Mouse (Mus musculus) gonadal fat pad, adult 2 months (tissue): ENCODE data around the gene Odf3l2. TPM values are rescaled to one million over a fixed set of nuclear protein-coding genes. Genes with fewer than 3 reads are reported as not detected.

Experiments
- polyA plus RNA-seq: library from polyadenylated mRNA; depleted of rRNA; stranded (reverse); fragments of >200 nt; gene quantifications from 2 replicates; pipeline ENCODE4 v1.2.3, GENCODE M21; 2012; rRNA removed

Gene Odf3l2
- polyA plus RNA-seq, 1 experiment, result not detected

Other genes starting within 250 kb of the Odf3l2 start
- not detected in 2 replicates for gene Vmn2r83, start 177.0 kb downstream of the Odf3l2 start, polyA plus RNA-seq
- 38.2 and 43.0 TPM in 2 replicates for gene Plpp2, start 111.9 kb downstream of the Odf3l2 start, polyA plus RNA-seq
- 48.4 and 58.7 TPM in 2 replicates for gene Mier2, start 90.5 kb downstream of the Odf3l2 start, polyA plus RNA-seq
- gene Theg, start 58.4 kb downstream of the Odf3l2 start, polyA plus RNA-seq, result 1.3 and 2.1 TPM in 2 replicates
- 0.16 and 0.23 TPM in 2 replicates for gene C2cd4c, start 31.7 kb downstream of the Odf3l2 start, polyA plus RNA-seq
- 4.1 and 5.2 TPM in 2 replicates for gene Shc2, start 7.8 kb downstream of the Odf3l2 start, polyA plus RNA-seq
- 0.32 and 0.35 TPM in 2 replicates for gene Madcam1, start 18.8 kb upstream of the Odf3l2 start, polyA plus RNA-seq
- gene Tpgs1, start 23.6 kb upstream of the Odf3l2 start, polyA plus RNA-seq, result 52.4 and 53.2 TPM in 2 replicates
- 125 and 180 TPM in 2 replicates for gene Cdc34, start 36.5 kb upstream of the Odf3l2 start, polyA plus RNA-seq
- gene Gzmm, start 43.3 kb upstream of the Odf3l2 start, polyA plus RNA-seq, result 0.24 and 0.42 TPM in 2 replicates
- 595 and 686 TPM in 2 replicates for gene Bsg, start 58.8 kb upstream of the Odf3l2 start, polyA plus RNA-seq
- 1.6 and 1.8 TPM in 2 replicates for gene Hcn2, start 70.9 kb upstream of the Odf3l2 start, polyA plus RNA-seq
- 39.4 and 48.1 TPM in 2 replicates for gene Polrmt, start 100.8 kb upstream of the Odf3l2 start, polyA plus RNA-seq
- gene Fgf22, start 109.3 kb upstream of the Odf3l2 start, polyA plus RNA-seq, result not detected in 2 replicates
- gene Rnf126, start 121.2 kb upstream of the Odf3l2 start, polyA plus RNA-seq, result 80.0 and 102 TPM in 2 replicates
- 41.0 and 43.3 TPM in 2 replicates for gene Fstl3, start 131.5 kb upstream of the Odf3l2 start, polyA plus RNA-seq
- gene Prss57, start 145.2 kb upstream of the Odf3l2 start, polyA plus RNA-seq, result 0.13 and 0.23 TPM in 2 replicates
- gene Palm, start 147.8 kb upstream of the Odf3l2 start, polyA plus RNA-seq, result 49.8 and 51.9 TPM in 2 replicates
- gene Misp, start 175.3 kb upstream of the Odf3l2 start, polyA plus RNA-seq, result 0.59 and 0.86 TPM in 2 replicates
- gene Ptbp1, start 208.7 kb upstream of the Odf3l2 start, polyA plus RNA-seq, result 207 and 326 TPM in 2 replicates
- 6.6 and 7.0 TPM in 2 replicates for gene Prtn3, start 228.7 kb upstream of the Odf3l2 start, polyA plus RNA-seq
- 10.3 and 11.5 TPM in 2 replicates for gene Plppr3, start 228.9 kb upstream of the Odf3l2 start, polyA plus RNA-seq
- gene Elane, start 240.5 kb upstream of the Odf3l2 start, polyA plus RNA-seq, result 0.56 and 0.74 TPM in 2 replicates
- 6,877 and 11,546 TPM in 2 replicates for gene Cfd, start 245.1 kb upstream of the Odf3l2 start, polyA plus RNA-seq